Mouse (Mus musculus) liver, adult (tissue): ENCODE measurements around the gene Sdk2.

Source experiments
- GATA4 ChIP-seq: IDR thresholded peaks from 2 replicates; pipeline ENCODE4 v1.6.1; 2014; ENCODE audit warnings: mild to moderate bottlenecking, low read length; ENCODE audit not compliant: insufficient replicate concordance

The Sdk2 gene

GRCm38 (mm10) chr11:113803321-113803941 lies 263.4 kb downstream of the Sdk2 start:
- TF ChIP-seq GATA4 = no peak

DNA sequence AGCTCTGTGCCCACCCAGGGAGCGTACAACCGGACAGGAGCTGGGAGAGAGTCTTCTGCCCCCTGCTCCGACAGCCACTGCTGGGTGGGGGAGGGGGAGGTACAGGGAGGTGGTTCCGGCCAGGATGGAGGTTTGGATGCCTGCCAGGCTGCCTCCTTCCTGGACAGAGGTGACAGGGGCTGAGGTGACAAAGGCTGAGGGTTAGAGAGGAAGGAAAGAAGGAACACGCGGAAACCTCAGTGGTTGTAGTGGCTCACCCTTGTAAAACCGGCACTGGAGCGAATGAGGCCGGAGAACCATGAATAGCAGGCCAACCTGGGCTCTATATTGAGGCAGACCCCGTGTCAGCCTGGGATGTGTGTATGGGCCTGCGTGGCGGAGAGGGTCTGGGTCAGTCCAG lies 264.4 kb downstream of the Sdk2 start:
- TF ChIP-seq GATA4 = no peak

DNA sequence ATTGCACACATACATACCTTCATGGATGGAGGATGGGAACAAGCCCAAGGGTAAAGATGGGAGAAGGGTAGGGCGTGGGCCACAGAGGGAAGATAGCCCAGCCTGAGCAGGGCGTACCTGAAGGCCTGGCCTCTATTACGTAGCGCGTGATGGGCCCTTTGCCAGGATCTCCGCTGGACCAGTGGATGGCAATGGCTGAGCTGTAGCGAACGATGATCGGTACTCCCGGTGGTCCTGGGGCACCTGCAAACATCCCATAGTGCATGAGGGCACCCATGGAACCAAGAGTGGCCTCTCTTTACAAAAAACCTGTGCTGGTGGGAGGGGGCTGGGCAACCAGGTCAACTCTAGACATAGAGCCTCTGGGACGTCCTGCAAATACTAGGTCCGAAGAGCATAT lies 266.8 kb downstream of the Sdk2 start:
- TF ChIP-seq GATA4 = no peak

DNA sequence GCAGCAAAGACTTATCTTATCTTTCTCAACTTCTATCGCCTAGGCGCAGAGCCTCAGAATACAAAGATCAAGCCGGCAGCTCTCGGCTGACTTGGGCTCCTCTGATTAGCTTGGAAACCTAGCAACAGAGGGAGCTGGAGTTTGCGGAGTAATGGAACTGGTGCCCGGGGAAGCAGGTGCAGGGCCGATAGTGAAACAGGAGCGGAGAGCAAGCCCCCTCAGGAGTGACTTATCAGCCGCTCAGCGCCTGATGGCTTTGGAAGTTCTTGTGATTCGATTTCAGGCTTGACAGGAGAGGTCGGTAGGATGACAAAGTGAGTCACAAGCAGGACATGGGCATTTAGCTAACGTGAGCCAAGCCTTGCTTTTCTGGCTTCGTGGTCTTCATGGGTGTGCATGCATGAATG lies 267.8 kb downstream of the Sdk2 start:
- no peak for TF ChIP-seq GATA4

DNA sequence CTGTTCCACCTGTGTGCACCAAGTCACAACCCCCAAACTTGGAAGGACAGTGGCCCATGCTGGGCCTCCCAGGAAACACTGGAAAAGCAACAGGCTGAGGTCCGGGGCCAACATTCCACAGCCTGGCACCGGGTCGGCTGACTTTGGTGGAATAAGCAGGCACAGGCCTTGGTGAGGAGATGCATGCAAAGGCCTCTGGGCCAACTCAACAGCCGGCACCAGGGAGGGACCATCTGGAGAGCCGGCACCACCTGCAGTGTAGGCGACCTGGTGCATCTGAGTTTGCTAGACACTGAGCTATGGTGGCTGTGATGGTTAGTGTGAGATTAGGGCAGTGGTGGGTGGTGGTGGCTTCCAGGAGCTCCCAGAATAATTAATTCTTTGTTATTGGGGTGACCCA lies 268.8 kb downstream of the Sdk2 start:
- TF ChIP-seq GATA4 = no peak

GRCm38 (mm10) chr11:113797014-113797983 lies 269.5 kb downstream of the Sdk2 start:
- no peak for TF ChIP-seq GATA4

GRCm38 (mm10) chr11:113795846-113796245 lies 271.0 kb downstream of the Sdk2 start:
- no peak for TF ChIP-seq GATA4

DNA sequence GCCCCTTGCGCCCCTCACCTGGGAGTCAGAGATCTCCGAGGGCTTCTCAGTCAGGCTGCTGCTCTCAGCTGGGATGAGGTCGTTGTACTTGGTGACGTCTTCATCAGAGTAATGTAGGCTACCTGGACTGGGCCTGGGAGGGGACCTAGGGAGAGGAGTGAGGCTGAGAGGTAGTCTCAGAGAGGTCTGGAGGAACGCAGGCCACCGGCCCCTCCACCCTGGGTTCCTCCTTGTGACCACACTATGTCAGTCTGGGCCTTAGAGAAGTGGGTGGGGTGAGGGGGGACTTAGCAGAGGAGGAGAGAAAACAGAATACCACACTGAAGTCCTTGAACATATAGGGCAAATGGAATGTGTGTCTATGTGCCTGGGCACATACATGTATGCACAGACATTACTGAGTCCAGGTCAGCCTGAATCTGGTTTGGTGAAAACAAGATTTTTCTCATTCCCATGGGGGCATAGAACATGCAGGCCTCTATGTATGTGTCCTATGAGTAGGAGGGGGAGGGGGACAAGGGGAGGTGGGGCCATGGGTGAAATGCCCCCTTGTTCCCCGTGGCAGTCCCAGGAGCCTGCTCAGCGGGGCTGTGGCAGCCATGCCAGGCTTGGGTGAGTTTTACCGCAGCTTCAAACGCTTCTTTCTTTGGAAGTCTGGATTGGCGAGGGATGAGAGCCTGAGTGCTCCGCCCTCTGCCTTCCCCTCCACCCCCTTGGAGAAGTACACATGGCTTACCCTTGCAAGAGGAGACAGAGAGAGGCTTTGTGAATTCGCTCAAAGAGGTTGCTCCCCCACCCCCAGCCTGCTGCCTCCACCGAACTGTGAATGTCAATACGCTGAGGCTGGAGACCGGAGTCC lies 275.3 kb downstream of the Sdk2 start:
- no peak for TF ChIP-seq GATA4

GRCm38 (mm10) chr11:113789101-113789500 lies 277.7 kb downstream of the Sdk2 start:
- no peak for TF ChIP-seq GATA4

DNA sequence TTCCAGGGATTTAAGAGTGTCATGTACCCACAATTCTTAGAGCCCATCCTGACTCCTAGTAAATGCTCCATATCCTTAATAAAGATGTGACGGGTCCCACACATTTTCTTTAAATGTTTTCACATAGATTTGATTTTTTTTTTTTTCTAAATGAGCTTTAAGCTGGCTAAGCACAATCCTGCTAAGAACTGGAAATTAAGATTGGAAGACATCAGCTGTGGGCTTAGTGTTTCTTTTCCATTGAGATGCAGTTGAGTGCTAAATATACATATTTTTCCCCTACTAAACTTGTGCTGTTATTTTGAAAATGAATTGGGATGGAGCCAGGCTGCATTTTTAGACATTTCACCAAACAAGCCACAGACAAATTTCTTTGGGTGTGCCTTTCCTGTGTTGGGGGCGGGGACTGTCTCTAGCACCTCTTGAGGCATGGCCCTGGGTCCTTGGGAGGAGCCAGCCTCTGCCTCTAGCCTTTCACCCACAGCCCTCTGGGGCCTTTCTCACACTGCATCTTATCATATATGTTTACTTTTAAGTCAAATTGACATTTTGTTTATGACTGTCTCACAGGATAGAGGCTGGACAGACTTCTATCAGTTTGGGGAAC lies 278.6 kb downstream of the Sdk2 start:
- TF ChIP-seq GATA4 = no peak

DNA sequence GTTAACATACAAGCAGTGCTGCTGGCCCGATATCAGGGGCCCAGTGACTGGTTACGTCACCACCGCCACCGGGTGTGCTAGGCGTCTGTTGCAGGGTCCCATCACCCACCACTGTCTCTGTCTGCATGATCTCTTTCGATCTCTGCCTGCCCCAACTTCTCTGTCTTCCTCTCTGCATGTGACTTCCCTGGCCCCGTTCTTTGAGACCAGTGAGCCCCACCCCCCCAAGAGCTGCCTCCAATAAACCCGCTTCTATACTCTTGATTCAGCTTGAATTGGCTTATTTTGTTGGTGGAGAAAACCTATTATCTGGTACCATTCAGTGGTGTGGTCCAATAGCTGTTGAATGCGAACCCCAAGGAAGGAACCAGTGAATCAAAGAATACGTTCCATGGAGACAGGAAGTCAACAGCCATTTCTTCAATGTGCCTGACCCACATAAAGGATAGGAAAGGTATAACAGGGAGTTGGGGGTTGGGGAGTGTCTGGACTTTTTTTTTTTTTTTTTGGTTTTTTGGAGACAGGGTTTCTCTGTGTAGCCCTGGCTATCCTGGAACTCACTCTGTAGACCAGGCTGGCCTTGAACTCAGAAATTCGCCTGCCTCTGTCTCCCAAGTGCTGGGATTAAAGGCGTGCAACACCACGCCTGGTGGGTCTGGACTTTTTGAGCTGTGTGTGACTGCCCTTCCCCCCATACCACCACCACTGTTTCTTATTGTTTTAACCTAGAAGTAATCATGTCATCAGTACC lies 279.2 kb downstream of the Sdk2 start:
- TF ChIP-seq GATA4 = no peak

GRCm38 (mm10) chr11:113787009-113787408 lies 279.8 kb downstream of the Sdk2 start:
- no peak for TF ChIP-seq GATA4

- TF ChIP-seq GATA4 = no peak
These were observed 280.5 kb downstream of the Sdk2 start for GRCm38 (mm10) chr11:113786395-113786794.
